Mouse (Mus musculus) E14TG2a.4 (cell line): ENCODE measurements at regions not wholly inside any gene's neighbourhood (a gene's known extent, or its start where the extent isn't known, plus 50 kb on each side); places are given as distances from the start of the nearest gene placed in this dataset.

Experiments
- CTCF ChIP-seq: conservative IDR thresholded peaks from 2 replicates; pipeline ENCODE4 v1.5.1; 2014; ENCODE audit warnings: low read length
- NANOG ChIP-seq: IDR thresholded peaks from 2 replicates; pipeline ENCODE4 v1.6.1; 2014; ENCODE audit warnings: borderline replicate concordance, low read length, mixed read lengths
- POU5F1 ChIP-seq: IDR thresholded peaks from 2 replicates; pipeline ENCODE4 v1.6.1; 2014; ENCODE audit warnings: low read length, borderline replicate concordance

GRCm38 (mm10) chr1:13751381-13751780 lies 2337.5 kb downstream of the A830018L16Rik start:
- TF ChIP-seq POU5F1 = no peak
- no peak for TF ChIP-seq CTCF
- TF ChIP-seq NANOG = no peak
